Mouse (Mus musculus): ENCODE measurements around the gene Entpd7. TPM values are rescaled to one million over a fixed set of nuclear protein-coding genes. Genes with fewer than 3 reads are reported as not detected.

Entpd7 gene
- polyA plus RNA-seq (2017; shearing (Covaris generic)), result 2.0 TPM

DNA sequence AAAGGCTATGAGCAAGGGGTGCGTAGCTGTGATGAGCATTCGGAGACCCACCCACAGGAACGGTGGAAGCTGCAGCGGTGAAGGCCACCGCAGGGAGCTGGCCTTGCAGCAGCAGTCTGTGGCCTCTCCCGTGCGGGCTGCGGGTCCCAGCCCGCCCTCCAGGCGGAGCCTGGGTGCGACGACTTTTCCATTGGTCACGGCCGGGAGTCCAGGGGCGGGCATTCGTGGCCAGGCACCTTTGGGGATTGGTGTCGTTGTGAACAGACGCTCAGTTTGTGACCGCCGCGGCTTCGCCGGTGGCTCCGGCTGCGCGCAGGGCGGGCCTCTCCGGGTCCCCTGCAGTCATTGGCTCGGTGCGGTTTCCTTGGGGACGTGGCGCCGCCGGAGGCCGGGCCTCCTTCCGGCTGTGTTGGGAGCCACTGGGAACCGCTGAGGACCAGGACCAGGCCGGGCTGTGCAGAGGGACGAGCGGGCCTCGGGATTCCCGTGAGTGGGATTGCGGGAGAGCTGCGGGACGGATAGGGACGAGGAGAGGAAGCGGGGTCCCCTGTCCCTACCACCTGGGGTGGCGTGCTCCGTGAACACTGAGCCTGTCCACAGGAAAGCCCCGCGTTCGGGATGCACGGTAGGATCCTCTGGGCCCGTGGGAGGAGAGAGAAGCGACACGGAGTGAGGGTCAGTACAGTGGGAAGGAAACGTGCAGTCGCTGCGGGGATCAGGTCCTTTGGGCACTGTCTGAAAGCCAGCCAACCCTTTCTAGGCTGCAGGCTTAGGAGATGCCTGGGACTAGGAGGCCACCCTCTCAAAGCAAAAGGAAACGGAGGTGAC lies at the start of gene Entpd7:
Gene Entpd7 (plus strand): TSS at position 254 of the 828 bp plus-strand sequence.

DNA sequence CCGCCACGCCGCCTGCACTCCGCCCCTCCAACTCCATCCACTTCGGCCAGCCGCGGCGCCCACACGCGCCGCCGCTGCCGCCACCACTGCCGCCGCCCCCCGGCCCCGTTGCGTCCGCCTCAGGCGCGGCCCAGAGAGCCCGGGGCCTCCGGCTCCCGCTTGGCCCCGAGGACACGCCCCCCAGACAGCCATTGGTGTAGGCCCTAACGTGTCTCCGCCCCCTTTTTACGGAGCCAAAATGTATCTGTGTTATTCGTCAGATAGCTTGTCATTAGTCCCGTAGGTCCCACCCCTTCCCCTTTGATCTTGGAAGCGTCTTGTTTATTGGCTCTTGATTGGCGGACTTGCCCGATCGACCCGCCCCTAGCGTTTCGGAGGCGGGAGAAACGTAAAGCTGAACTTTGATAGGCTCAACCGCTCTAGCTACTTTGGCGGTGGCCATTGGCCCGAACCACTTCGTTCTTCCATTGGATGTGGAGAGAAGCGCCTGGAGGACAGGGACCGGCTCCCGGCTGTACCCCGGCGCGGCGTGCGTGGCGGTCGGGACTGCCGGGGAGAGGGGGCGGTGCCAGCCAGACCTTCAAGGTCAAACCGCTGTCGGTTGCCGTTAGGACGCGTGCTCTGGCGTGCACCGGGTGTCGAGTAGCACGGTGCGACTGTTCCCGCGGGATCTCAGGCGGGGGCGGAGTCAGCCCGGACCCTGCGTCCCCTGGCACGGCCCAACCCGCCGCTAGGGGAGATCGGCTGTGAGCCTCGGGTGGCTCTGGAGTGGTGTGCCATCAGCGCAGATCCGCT lies 14.5 kb upstream of the Entpd7 start, which contains the start of gene Slc25a28:
Gene Slc25a28 (minus strand): TSS at position 152 of the 795 bp plus-strand sequence.

DNA sequence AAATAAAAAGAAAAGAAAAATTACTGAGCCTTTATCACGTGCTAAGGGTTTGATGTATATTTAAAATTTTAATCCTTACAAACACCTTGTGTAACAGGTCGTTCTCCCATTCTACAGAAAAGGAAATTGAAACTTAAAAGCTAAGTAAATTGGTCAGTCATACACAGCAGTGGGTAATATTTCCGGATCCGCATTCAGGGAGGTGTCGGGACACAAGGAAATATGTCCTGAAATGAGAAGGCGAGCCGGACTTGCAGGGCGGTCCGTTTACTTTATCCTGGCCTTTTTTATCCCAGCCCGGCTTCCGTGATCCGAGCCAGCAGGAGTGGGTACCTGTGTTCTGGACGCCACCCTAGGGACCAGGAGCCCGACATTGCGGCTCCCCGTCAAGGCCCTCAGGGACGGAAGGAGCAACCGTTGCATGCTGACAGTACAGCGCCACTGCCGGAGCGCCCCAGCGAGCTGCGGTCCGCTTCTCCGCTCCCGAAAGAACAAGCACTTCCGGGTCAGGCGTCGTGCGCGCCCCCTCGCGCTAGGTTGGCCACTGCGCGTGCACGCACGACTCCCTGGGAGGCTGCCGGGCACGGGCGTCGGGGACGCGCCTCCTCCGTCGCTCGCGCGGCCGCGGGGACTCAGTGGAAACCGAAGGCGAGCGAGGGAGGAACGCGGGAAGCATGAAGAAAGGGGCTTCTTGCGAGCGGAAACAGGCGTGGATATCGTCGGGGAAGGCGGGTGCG lies 63.2 kb downstream of the Entpd7 start, which contains the start of the genes Cutc and Cox15:
Gene Cutc (plus strand): TSS at position 508 of the 737 bp plus-strand sequence.
Gene Cox15 (minus strand): TSS at position 512 of the 737 bp plus-strand sequence.

DNA sequence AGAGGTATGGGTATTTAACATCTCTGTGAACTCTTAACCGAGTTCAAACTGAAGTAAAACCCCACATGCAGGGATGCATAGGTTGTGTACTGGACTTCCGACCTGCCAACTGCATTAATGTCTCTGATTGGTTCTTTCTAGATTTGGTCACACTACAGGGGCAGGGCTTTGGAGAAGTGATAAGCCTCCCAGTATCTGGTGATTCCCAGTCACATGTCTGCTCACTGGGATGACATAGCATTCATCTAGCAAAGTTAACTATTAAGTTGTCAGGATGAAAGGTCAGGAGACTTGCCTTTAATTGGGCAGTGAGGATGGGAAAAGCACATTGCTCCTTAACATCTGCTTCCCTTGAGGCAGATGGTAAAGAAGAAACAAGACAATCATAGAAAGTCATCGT lies 92.5 kb downstream of the Entpd7 start, which contains the start of gene Abcc2:
Gene Abcc2 (plus strand): TSS at position 213 of the 400 bp plus-strand sequence.

Other genes with a start within 250 kb of the Entpd7 start
- not detected for gene Cnnm1, start 249.2 kb upstream of the Entpd7 start, polyA plus RNA-seq (2017; shearing (Covaris generic))
- 204 TPM for gene Got1, start 165.1 kb upstream of the Entpd7 start, polyA plus RNA-seq (2017; shearing (Covaris generic))
- gene Nkx2-3, start 77.3 kb upstream of the Entpd7 start, polyA plus RNA-seq (2017; shearing (Covaris generic)), result not detected
- gene Slc25a28, start 14.8 kb upstream of the Entpd7 start, polyA plus RNA-seq (2017; shearing (Covaris generic)), result 49.4 TPM
- 10.3 TPM for gene Cutc, start 63.3 kb downstream of the Entpd7 start, polyA plus RNA-seq (2017; shearing (Covaris generic))
- gene Cox15, start 63.3 kb downstream of the Entpd7 start, polyA plus RNA-seq (2017; shearing (Covaris generic)), result 14.5 TPM
- not detected for gene Abcc2, start 92.5 kb downstream of the Entpd7 start, polyA plus RNA-seq (2017; shearing (Covaris generic))